Mouse (Mus musculus): ENCODE results near the gene Krtap8-1. TPM values are rescaled to one million over a fixed set of nuclear protein-coding genes. Genes with fewer than 3 reads are reported as not detected.

Krtap8-1 gene
- polyA plus RNA-seq, 1 experiment from 2014 or later, result not detected

DNA sequence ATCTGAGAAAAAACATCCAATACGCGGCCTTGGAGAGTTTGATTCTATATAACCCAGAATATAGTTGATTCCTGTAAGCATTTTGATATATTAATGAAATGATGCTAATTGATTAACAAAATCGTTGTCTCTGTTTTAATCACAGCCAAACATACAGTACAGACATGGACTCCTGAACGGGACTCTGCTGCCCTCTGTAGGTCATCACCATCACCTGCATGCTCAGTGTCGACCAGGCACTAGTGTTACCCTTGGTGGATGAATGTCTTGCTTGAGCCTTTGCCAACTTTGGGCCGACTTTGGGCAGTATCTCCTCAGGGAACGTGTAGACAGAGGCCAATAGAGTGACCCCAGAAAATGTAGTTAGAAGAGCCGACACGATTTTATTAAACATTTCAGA lies 29.9 kb upstream of the Krtap8-1 start:
- DNase-seq (ENCODE audit: low spot score) (peak; percentile 68), ATAC-seq (replicated peaks; ENCODE audit: insufficient number of reproducible peaks, low FRiP score, low TSS enrichment, low read depth) (no peak)
- Histone ChIP-seq H3K4me2 (ENCODE audit: low read depth, low read length) (no peak overlapping the region), H3K27ac (replicated peaks; ENCODE audit: low read depth, low read length) (no peak overlapping the region), H3K4me1 (ENCODE audit: control insufficient read depth, insufficient read depth, low read length) (no peaks in the 10 kb centered on the region), H3K27me3 (ENCODE audit: control insufficient read depth, insufficient read depth, low read length) (no peaks in the 10 kb centered on the region), H3K4me3 (ENCODE audit: low read depth, low read length) (no peak overlapping the region), H3K36me3 (replicated peaks; ENCODE audit: control insufficient read depth, insufficient read depth, low read depth, low read length) (no peaks in the 10 kb centered on the region), H3K9me3 (replicated peaks; ENCODE audit: control insufficient read depth, low read length) (no peaks in the 10 kb centered on the region), H3K9ac (replicated peaks; ENCODE audit: low read length) (no peak overlapping the region)
- WGBS, result 66% methylated on average over 9 of the region's 9 CpGs

- Histone ChIP-seq H3K27me3 (ENCODE audit: control insufficient read depth, insufficient read depth, low read length) (no peaks in the 10 kb centered on the region), H3K4me3 (ENCODE audit: low read depth, low read length) (no peak overlapping the region), H3K4me2 (ENCODE audit: low read depth, low read length) (no peak overlapping the region), H3K36me3 (replicated peaks; ENCODE audit: control insufficient read depth, insufficient read depth, low read depth, low read length) (no peaks in the 10 kb centered on the region), H3K27ac (replicated peaks; ENCODE audit: low read depth, low read length) (no peak overlapping the region), H3K9me3 (replicated peaks; ENCODE audit: control insufficient read depth, low read length) (no peaks in the 10 kb centered on the region), H3K9ac (replicated peaks; ENCODE audit: low read length) (no peak overlapping the region), H3K4me1 (ENCODE audit: control insufficient read depth, insufficient read depth, low read length) (no peaks in the 10 kb centered on the region)
- no peak for ATAC-seq (replicated peaks; ENCODE audit: insufficient number of reproducible peaks, low FRiP score, low TSS enrichment, low read depth)
- DNase-seq (ENCODE audit: low spot score), result no peak
- WGBS, result 95% methylated on average over 7 of the region's 7 CpGs
Measured at GRCm38 (mm10) chr16:89513431-89513830, 25.7 kb upstream of the Krtap8-1 start.

- Histone ChIP-seq H3K9me3 (replicated peaks; ENCODE audit: control insufficient read depth, low read length) (no peaks in the 10 kb centered on the region), H3K27me3 (ENCODE audit: control insufficient read depth, insufficient read depth, low read length) (no peaks in the 10 kb centered on the region), H3K27ac (replicated peaks; ENCODE audit: low read depth, low read length) (no peak within 1 kb of the TSS), H3K9ac (replicated peaks; ENCODE audit: low read length) (no peak within 1 kb of the TSS), H3K4me1 (ENCODE audit: control insufficient read depth, insufficient read depth, low read length) (no peaks in the 10 kb centered on the region), H3K4me2 (ENCODE audit: low read depth, low read length) (no peak within 1 kb of the TSS), H3K4me3 (ENCODE audit: low read depth, low read length) (no peak within 1 kb of the TSS), H3K36me3 (replicated peaks; ENCODE audit: control insufficient read depth, insufficient read depth, low read depth, low read length) (no peaks in the 10 kb centered on the region)
- DNase-seq (ENCODE audit: low spot score) (no peak), ATAC-seq (replicated peaks; ENCODE audit: insufficient number of reproducible peaks, low FRiP score, low TSS enrichment, low read depth) (no peak)
- WGBS, result 88% methylated on average over 4 of the region's 4 CpGs
Measured at GRCm38 (mm10) chr16:89508223-89508622, 20.5 kb upstream of the Krtap8-1 start, which contains the start of gene Krtap7-1. Gene Krtap7-1, minus strand, starts transcription at chr16:89508323.

DNA sequence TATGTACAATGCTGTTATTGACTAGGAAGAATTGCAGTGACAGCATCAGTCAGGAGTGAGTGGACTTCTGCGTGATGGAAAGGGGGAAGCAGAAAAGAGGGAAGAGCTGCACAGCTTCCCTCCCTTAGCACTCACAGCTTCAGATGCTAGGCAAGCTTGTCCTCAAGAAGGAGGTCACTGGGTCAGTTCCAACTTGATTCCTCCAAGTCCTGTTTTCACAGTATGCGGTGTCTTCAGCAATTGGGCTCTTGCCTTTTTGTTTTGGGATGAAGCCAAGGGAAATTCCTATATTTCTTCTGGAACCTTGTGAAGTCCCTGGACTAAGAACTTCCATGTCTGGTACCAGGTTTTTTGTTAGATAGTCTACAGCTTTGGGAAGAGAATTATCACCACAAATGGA lies 15.8 kb upstream of the Krtap8-1 start:
- no peaks in the 10 kb centered on the region for H3K36me3 ChIP-seq (replicated peaks; ENCODE audit: control insufficient read depth, insufficient read depth, low read depth, low read length)

DNA sequence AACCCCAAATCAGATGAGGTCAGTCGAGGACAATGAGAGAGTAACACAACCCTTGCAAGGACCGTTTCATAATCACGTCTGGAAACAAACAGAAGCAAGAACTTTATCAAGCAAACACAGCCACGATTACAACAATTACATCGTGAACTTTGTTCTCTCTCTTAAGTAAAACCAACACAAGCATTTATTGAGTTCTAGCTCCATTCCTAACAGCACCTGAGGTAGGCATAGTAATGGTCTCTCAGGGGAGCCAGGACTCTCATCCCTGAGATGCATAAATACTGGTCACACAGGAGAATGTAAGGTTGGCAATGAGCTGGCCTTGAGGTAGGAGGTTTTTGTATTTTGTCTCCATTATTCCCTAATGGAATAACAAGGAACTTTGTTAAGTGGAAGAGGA lies 14.1 kb upstream of the Krtap8-1 start:
- Histone ChIP-seq H3K9me3 (replicated peaks; ENCODE audit: control insufficient read depth, low read length) (no peaks in the 10 kb centered on the region), H3K27ac (replicated peaks; ENCODE audit: low read depth, low read length) (no peak overlapping the region), H3K4me1 (ENCODE audit: control insufficient read depth, insufficient read depth, low read length) (no peaks in the 10 kb centered on the region), H3K9ac (replicated peaks; ENCODE audit: low read length) (no peak overlapping the region), H3K36me3 (replicated peaks; ENCODE audit: control insufficient read depth, insufficient read depth, low read depth, low read length) (no peaks in the 10 kb centered on the region), H3K27me3 (ENCODE audit: control insufficient read depth, insufficient read depth, low read length) (no peaks in the 10 kb centered on the region), H3K4me2 (ENCODE audit: low read depth, low read length) (no peak overlapping the region), H3K4me3 (ENCODE audit: low read depth, low read length) (no peak overlapping the region)
- DNase-seq (ENCODE audit: low spot score) (no peak), ATAC-seq (replicated peaks; ENCODE audit: insufficient number of reproducible peaks, low FRiP score, low TSS enrichment, low read depth) (no peak)
- WGBS, result 89% methylated on average over 5 of the region's 5 CpGs

More for the DNA sequence above, 15.8 kb upstream of the Krtap8-1 start:
- no peak overlapping the region for H3K27ac ChIP-seq (replicated peaks; ENCODE audit: low read depth, low read length)
- H3K27me3 ChIP-seq (ENCODE audit: control insufficient read depth, insufficient read depth, low read length), result no peaks in the 10 kb centered on the region
- no peak overlapping the region for H3K4me2 ChIP-seq (ENCODE audit: low read depth, low read length)
- DNase-seq (ENCODE audit: low spot score) (no peak), ATAC-seq (replicated peaks; ENCODE audit: insufficient number of reproducible peaks, low FRiP score, low TSS enrichment, low read depth) (no peak)
- H3K9ac ChIP-seq (replicated peaks; ENCODE audit: low read length), result no peak overlapping the region
- H3K9me3 ChIP-seq (replicated peaks; ENCODE audit: control insufficient read depth, low read length), result no peaks in the 10 kb centered on the region
- 81% methylated on average over 2 of the region's 2 CpGs for WGBS
- no peak overlapping the region for H3K4me3 ChIP-seq (ENCODE audit: low read depth, low read length)
- H3K4me1 ChIP-seq (ENCODE audit: control insufficient read depth, insufficient read depth, low read length), result no peaks in the 10 kb centered on the region

DNA sequence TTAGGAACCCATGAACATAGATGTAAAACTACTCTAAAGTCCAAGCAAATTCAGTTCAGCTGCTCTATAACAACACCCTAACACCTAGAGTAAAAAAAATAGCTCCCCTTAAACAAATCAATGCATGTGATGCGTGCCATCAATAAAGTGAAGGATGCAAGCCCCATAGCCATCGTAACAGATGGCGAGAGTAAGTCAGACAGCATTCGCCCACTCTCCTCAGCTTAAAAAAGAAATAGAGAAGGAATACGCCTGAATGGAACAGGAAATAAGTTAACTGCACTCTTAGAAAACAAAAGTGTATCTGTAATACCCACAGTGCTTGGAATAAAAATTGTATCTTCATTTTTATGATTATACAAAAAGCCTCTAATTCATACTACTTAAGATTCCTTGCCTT lies 9.2 kb upstream of the Krtap8-1 start:
- Histone ChIP-seq H3K27ac (replicated peaks; ENCODE audit: low read depth, low read length) (no peak overlapping the region), H3K36me3 (replicated peaks; ENCODE audit: control insufficient read depth, insufficient read depth, low read depth, low read length) (no peaks in the 10 kb centered on the region), H3K4me1 (ENCODE audit: control insufficient read depth, insufficient read depth, low read length) (no peaks in the 10 kb centered on the region), H3K27me3 (ENCODE audit: control insufficient read depth, insufficient read depth, low read length) (no peaks in the 10 kb centered on the region), H3K4me2 (ENCODE audit: low read depth, low read length) (no peak overlapping the region), H3K4me3 (ENCODE audit: low read depth, low read length) (no peak overlapping the region), H3K9ac (replicated peaks; ENCODE audit: low read length) (no peak overlapping the region), H3K9me3 (replicated peaks; ENCODE audit: control insufficient read depth, low read length) (no peaks in the 10 kb centered on the region)
- 88% methylated on average over 5 of the region's 5 CpGs for WGBS
- ATAC-seq (replicated peaks; ENCODE audit: insufficient number of reproducible peaks, low FRiP score, low TSS enrichment, low read depth) (no peak), DNase-seq (ENCODE audit: low spot score) (no peak)

- Histone ChIP-seq H3K36me3 (replicated peaks; ENCODE audit: control insufficient read depth, insufficient read depth, low read depth, low read length) (no peaks in the 10 kb centered on the region), H3K27me3 (ENCODE audit: control insufficient read depth, insufficient read depth, low read length) (no peaks in the 10 kb centered on the region), H3K4me2 (ENCODE audit: low read depth, low read length) (no peak overlapping the region), H3K9me3 (replicated peaks; ENCODE audit: control insufficient read depth, low read length) (no peaks in the 10 kb centered on the region), H3K9ac (replicated peaks; ENCODE audit: low read length) (no peak overlapping the region), H3K4me1 (ENCODE audit: control insufficient read depth, insufficient read depth, low read length) (no peaks in the 10 kb centered on the region), H3K4me3 (ENCODE audit: low read depth, low read length) (no peak overlapping the region), H3K27ac (replicated peaks; ENCODE audit: low read depth, low read length) (no peak overlapping the region)
- DNase-seq (ENCODE audit: low spot score) (no peak), ATAC-seq (replicated peaks; ENCODE audit: insufficient number of reproducible peaks, low FRiP score, low TSS enrichment, low read depth) (0 out of 2 replicates have a peak, but pooled peaks have one; percentile 14)
- 82% methylated on average over 7 of the region's 7 CpGs for WGBS
Measured at GRCm38 (mm10) chr16:89495394-89496153, 7.8 kb upstream of the Krtap8-1 start.

GRCm38 (mm10) chr16:89477679-89478314 lies 10.0 kb downstream of the Krtap8-1 start:
- ATAC-seq (replicated peaks; ENCODE audit: insufficient number of reproducible peaks, low FRiP score, low TSS enrichment, low read depth) (peak; percentile 65), DNase-seq (ENCODE audit: low spot score) (no peak)
- 85% methylated on average over 12 of the region's 12 CpGs for WGBS
- Histone ChIP-seq H3K9ac (replicated peaks; ENCODE audit: low read length) (no peak overlapping the region), H3K4me3 (ENCODE audit: low read depth, low read length) (no peak overlapping the region), H3K9me3 (replicated peaks; ENCODE audit: control insufficient read depth, low read length) (no peaks in the 10 kb centered on the region), H3K4me2 (ENCODE audit: low read depth, low read length) (no peak overlapping the region), H3K27ac (replicated peaks; ENCODE audit: low read depth, low read length) (no peak overlapping the region), H3K27me3 (ENCODE audit: control insufficient read depth, insufficient read depth, low read length) (no peaks in the 10 kb centered on the region), H3K4me1 (ENCODE audit: control insufficient read depth, insufficient read depth, low read length) (no peaks in the 10 kb centered on the region), H3K36me3 (replicated peaks; ENCODE audit: control insufficient read depth, insufficient read depth, low read depth, low read length) (no peaks in the 10 kb centered on the region)

Data from embryonic facial prominence, embryonic 11.5 days (tissue).